Mouse (Mus musculus) natural killer cell, adult 2 months (primary cell): ENCODE data around the gene Ehmt1.
A peak's percentile ranks its signal among the peaks of the same experiment; 100 is the strongest.

Experiments
- DNase-seq, 2 experiments: peaks; one replicate each; pipeline ENCODE4 v3.0.0; 2022; ENCODE audit warnings: low spot score in 2 of 2

The Ehmt1 gene

GRCm38 (mm10) chr2:24918930-24919838, at the start of gene Ehmt1:
TSS of gene Ehmt1 (minus strand) at chr2:24919614.
- peak; percentile 91 to 94 for DNase-seq

DNA sequence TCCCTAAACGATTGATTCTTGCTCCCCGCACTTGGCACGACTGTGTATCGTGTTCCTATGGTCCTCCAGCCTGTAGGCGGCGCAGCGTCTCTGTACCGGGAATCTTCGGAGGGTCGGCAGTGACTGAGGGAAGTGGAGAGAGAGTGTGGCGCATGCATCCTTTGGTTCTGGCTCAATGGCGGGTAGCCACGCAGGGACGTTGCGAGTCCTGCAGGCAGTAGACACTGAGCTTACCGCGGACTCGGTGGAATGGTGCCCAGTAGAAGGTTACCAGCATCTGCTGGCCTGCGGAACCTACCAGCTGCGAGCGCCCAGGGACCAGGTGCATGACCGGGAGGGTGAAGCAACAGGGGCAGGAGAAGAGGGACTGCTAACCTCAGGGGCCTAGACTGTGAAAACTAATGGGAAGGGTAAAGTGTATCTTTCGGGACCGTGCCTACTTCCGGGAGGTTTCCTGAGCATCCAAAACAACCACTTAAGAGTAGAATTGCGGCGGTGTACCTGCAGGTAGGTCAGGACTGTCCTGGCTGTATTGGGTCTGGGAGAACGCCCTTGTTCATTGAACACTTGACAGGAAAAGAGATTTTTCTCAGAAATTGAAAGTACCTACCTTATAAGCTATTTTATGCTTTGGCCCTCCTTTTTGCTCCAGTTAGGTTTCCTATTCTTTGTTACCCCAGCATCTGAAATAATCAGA, 43.0 kb upstream of the Ehmt1 start, which contains the start of gene Dph7:
Gene Dph7 (plus strand): TSS at position 97 of the 697 bp plus-strand sequence.
- DNase-seq = peak; percentile 79 to 86

DNA sequence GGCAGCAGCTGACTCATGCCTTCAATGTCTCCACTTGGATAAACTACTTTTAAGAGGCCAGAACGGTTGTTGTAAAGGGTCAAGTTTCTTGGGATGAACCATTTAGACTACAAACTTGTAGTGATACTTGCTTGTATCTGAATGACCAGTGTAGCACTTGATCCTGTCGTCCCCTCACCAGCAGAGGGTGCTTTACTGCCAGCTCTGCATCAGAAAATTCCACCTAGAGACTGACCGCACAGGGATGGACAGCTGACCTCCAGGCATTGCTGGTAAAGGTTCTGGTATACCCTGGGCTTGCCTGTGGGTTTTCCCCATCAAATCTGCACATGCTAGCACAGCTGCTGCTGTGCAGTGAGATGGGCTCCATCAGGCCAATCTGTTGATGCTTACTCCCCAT, 41.5 kb upstream of the Ehmt1 start:
- DNase-seq = no peak

GRCm38 (mm10) chr2:24952537-24953055, 33.2 kb upstream of the Ehmt1 start:
- no peak for DNase-seq

- DNase-seq = peak in 1 of 2 experiments; percentile 5
Measured at GRCm38 (mm10) chr2:24950189-24950535, 30.7 kb upstream of the Ehmt1 start.

GRCm38 (mm10) chr2:24949421-24950188, 30.2 kb upstream of the Ehmt1 start, which contains the start of gene Zmynd19:
TSS of gene Zmynd19 (plus strand) at chr2:24949792.
- peak; percentile 95 to 97 for DNase-seq

DNA sequence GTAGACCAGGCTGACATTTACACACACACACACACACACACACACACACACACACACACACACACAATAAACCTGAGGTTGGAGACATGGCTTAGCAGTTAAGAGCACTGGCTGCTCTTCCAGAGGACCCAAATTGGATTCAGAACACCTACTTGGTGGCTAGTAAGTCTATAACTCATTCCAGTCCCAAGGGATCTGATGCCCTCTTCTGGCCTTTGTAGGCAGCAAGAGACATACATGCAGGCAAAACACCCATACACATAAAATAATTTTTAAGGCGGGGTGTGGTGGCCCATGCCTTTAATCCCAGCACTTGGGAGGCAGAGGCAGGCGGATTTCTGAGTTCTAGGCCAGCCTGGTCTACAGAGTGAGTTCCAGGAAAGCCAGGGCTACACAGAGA, 24.9 kb upstream of the Ehmt1 start:
- DNase-seq = peak in 1 of 2 experiments; percentile 35

DNA sequence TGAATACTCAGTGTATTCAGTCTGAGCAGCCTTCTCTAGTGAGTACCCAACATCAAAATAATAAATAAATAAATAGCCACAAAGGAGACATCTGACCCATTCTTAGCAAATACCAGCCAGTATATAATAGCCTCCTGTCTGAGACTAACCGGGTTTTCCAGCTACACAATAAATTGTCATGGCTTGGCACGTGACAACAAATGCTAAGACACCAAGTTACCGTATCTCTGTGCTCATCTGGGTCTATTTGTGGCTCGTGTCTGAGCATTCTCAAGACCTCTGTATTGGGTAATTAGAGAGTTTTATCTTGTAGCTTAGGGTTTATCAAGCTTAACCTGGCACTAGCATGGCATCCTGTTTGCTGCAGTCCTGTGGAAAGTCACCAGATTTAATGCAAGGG, 22.7 kb upstream of the Ehmt1 start:
- no peak for DNase-seq

DNA sequence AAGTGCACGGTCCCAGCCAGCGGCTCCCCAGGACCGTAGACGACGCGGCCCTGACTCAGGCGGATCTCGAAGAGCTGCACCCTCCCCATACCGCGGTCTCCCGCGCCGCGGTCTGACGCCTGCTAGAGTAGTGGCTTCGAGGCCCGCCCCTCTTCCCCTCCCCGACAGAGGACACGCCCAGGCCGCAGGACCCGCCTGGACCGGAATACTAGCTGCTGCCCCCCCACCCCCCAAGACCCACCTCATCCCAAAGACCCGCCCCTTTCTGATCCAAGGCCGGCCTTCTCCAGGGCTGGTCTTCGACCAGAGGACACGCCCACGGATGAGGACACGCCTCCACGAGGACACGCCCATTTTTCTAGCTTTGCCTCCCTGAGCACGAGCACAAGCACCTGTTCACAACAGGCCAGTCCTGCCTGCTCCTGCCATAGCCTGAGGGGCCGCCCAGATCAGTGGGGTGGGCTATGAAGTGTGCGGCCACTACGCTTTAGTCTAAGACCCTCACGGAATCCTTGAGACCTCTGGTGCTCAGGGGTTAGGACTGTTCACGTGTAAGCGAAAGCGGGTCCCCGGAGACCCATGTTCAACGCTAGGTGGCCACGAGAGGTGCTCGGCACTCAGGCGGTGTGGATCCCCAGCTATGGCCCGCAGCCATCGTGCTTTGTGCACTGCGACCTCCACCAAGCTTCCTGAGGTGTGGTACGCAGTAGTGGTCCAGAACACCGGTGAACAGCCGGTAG, 15.8 kb upstream of the Ehmt1 start, which contains the start of gene Arrdc1:
Gene Arrdc1 (minus strand): TSS at position 196 of the 740 bp plus-strand sequence.
- DNase-seq = peak; percentile 94 to 96

- no peak for DNase-seq
Measured at GRCm38 (mm10) chr2:24934441-24934963, 15.1 kb upstream of the Ehmt1 start.

DNA sequence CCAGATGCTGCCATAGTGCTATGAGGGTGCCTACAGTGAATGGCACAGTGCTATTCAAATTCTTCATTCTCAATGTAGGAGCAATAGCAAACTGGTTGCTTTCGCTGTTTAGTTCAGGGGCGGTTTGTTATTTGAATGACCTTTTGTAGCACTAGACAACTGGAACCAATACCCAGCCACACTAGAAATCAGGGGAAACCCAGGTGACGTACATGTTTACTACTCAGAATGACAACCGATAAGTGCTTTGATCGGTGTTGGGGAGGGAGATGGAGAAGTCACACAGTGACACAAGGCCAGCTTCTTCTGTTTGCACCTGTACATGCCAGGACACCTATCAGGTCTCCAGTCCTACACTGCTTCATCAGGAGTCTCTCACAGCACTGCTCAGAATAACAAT, 10.2 kb upstream of the Ehmt1 start:
- no peak for DNase-seq

DNA sequence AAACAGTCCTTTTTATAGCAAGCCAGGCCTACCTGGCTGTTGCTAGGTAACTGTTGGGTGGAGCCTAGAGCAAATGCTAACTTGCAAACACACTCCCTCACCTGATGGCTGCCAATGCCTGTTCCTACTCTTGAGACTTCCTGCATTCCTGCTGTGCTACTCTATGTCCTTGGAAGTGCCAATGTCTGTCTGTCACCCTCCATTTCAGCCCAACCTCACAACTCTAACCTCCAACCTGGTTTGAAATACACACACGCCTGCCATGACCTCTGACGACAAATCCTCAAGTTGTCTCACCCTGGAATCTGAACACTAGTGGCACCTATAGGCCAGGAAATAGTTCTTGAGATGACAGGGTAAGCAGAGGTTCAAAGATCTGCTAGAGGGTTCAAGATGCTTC, 9.7 kb upstream of the Ehmt1 start:
- no peak for DNase-seq

GRCm38 (mm10) chr2:24927810-24928479, 8.5 kb upstream of the Ehmt1 start:
- no peak for DNase-seq

- no peak for DNase-seq
Measured at GRCm38 (mm10) chr2:24926965-24927358, 7.5 kb upstream of the Ehmt1 start.

DNA sequence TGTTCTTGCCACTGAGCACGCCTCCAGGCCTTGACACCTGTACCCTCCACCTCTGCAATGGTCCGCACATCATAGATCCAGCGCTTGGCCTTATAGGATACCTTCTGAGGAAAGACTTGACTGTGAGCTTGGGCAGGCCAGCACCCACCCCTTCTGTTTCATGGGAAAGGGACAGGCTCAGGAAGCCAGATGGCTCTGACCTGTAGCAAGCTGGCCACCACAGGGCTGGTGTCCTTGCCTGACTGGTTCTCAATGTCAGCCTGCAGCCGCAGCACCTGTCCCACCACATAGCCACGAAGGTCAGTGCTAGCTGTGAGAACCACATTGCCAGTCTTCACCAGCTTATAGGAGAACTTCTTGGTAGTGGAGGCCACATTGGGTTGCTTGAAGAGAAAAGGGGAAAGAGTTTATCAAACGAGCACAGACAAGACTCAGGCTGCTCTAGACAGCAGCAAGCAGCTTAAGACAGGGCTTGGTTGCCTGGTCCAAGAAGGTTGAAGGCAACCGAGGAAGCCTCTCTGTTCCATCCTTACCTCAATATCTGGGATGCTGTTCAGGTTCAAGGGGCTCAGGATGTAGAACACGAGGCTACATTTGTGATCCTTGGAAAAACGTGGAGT, 7.0 kb upstream of the Ehmt1 start:
- no peak for DNase-seq

GRCm38 (mm10) chr2:24925284-24925683, 5.9 kb upstream of the Ehmt1 start:
- no peak for DNase-seq

- DNase-seq = no peak
Measured at GRCm38 (mm10) chr2:24923561-24923960, 4.1 kb upstream of the Ehmt1 start.

GRCm38 (mm10) chr2:24919839-24920175, 393 bp upstream of the Ehmt1 start:
- DNase-seq = no peak

DNA sequence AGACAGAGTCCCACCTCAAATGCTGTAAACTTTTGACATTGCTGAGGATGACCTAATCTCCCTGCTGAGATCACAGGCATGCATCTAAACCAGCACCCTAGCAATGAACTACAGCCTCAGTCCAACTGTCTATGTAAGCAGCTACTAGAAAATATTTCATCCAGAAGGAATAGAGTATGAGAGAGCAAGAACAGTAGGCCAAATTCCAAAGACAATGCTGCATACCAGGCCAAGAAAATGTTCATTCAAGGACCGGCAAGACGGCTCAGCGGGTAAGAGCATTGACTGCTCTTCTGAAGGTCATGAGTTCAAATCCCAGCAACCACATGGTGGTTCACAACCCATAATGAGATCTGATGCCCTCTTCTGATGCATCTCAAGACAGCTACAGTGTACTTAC, 4.7 kb downstream of the Ehmt1 start:
- DNase-seq = no peak

GRCm38 (mm10) chr2:24912589-24912988, 6.8 kb downstream of the Ehmt1 start:
- no peak for DNase-seq
